Mouse (Mus musculus) heart, embryonic 10.5 days (tissue): Measurements from ENCODE around the gene Tmem209. TPM values are rescaled to one million over a fixed set of nuclear protein-coding genes. Genes with fewer than 3 reads are reported as not detected.

Experiments
- DNase-seq: peaks from one replicate; pipeline ENCODE4 v3.0.0-alpha.2; 2017; ENCODE audit warnings: low spot score
- H3K27ac ChIP-seq: fragments of 300-500 bp; sonication (generic); 2 replicates; pipeline ENCODE4 v1.5.1; 2016; ENCODE audit warnings: mild to moderate bottlenecking
- H3K27me3 ChIP-seq: fragments of 300-500 bp; sonication (generic); 2 replicates; pipeline ENCODE4 v1.6.1; 2016; ENCODE audit warnings: mild to moderate bottlenecking; ENCODE audit not compliant: poor library complexity, insufficient read depth, severe bottlenecking
- H3K36me3 ChIP-seq: fragments of 300-500 bp; sonication (generic); 2 replicates; pipeline ENCODE4 v1.6.1; 2016; ENCODE audit warnings: mild to moderate bottlenecking, moderate library complexity
- H3K4me1 ChIP-seq: fragments of 300-500 bp; sonication (generic); 2 replicates; pipeline ENCODE4 v1.6.1; 2016; ENCODE audit warnings: mild to moderate bottlenecking
- H3K4me3 ChIP-seq: fragments of 300-500 bp; sonication (generic); 2 replicates; pipeline ENCODE4 v1.5.1; 2016; ENCODE audit warnings: mild to moderate bottlenecking, moderate library complexity
- H3K9me3 ChIP-seq: fragments of 300-500 bp; sonication (generic); 2 replicates; pipeline ENCODE4 v1.6.1; 2016; ENCODE audit warnings: mild to moderate bottlenecking, moderate library complexity
- WGBS: fragments of 180-500 bp; shearing (Covaris S2); methylation state at CpG from one replicate; pipeline ENCODE4 v1.1.7; 2016; 5-methylcytosine and 5-hydroxymethylcytosine counted together
- polyA plus RNA-seq: library from polyadenylated mRNA; unstranded; fragments of >200 nt; fragmentation: Nextera tagmentation; extraction: Ambion mirVana; gene quantifications from 2 replicates; pipeline ENCODE4 v1.2.1, GENCODE M21; 2016

Gene Tmem209
- 38.2 and 41.1 TPM in 2 replicates for polyA plus RNA-seq

GRCm38 (mm10) chr6:30509265-30510239 is at the start of gene Tmem209, which contains the start of gene Ssmem1:
TSS of gene Tmem209 (minus strand) at chr6:30509783.
TSS of gene Ssmem1 (plus strand) at chr6:30509849.
- peak within 1 kb of the TSS; percentile 69 for H3K4me3 ChIP-seq
- H3K4me1 ChIP-seq = peaks cover 23% of the 10 kb centered on the region
- DNase-seq = peak; percentile 99
- no peaks in the 10 kb centered on the region for H3K9me3 ChIP-seq
- WGBS = under 1% methylated on average over 37 of the region's 37 CpGs
- H3K36me3 ChIP-seq = peaks cover 20% of the 10 kb centered on the region
- peak within 1 kb of the TSS; percentile 98 for H3K27ac ChIP-seq
- H3K27me3 ChIP-seq = no peaks in the 10 kb centered on the region

- no peaks in the 10 kb centered on the region for H3K36me3 ChIP-seq
These were observed 46.5 kb upstream of the Tmem209 start for GRCm38 (mm10) chr6:30556080-30556479.

GRCm38 (mm10) chr6:30554621-30555170 is 45.1 kb upstream of the Tmem209 start:
- Histone ChIP-seq H3K4me1 (peaks cover 23% of the 10 kb centered on the region), H3K4me3 (no peak overlapping the region), H3K36me3 (0 out of 2 replicates have a peak, but pooled peaks cover 3% of the 10 kb centered on the region), H3K27ac (peak overlapping the region; percentile 13; the same call in 1 of the 2 replicates), H3K9me3 (no peaks in the 10 kb centered on the region), H3K27me3 (no peaks in the 10 kb centered on the region)
- no peak for DNase-seq
- WGBS = 89% methylated on average over 5 of the region's 5 CpGs

More at GRCm38 (mm10) chr6:30556080-30556479, 46.5 kb upstream of the Tmem209 start:
- Histone ChIP-seq H3K27me3 (no peaks in the 10 kb centered on the region), H3K9me3 (no peaks in the 10 kb centered on the region), H3K27ac (peak overlapping the region; percentile 64; the same call in 1 of the 2 replicates), H3K4me3 (no peak overlapping the region), H3K4me1 (peaks cover 23% of the 10 kb centered on the region)
- no peak for DNase-seq
- 9% methylated on average over 7 of the region's 9 CpGs for WGBS

GRCm38 (mm10) chr6:30554092-30554491 is 44.5 kb upstream of the Tmem209 start:
- Histone ChIP-seq H3K9me3 (no peaks in the 10 kb centered on the region), H3K27ac (peak overlapping the region; percentile 36; the same call in 1 of the 2 replicates), H3K36me3 (0 out of 2 replicates have a peak, but pooled peaks cover 3% of the 10 kb centered on the region), H3K4me3 (no peak overlapping the region), H3K27me3 (no peaks in the 10 kb centered on the region), H3K4me1 (peaks cover 28% of the 10 kb centered on the region)
- no peak for DNase-seq
- 88% methylated on average over 5 of the region's 5 CpGs for WGBS

GRCm38 (mm10) chr6:30553381-30554010 is 43.9 kb upstream of the Tmem209 start:
- no peak for DNase-seq
- H3K27ac ChIP-seq = peak overlapping the region; percentile 36; the same call in 1 of the 2 replicates
- 0 out of 2 replicates have a peak, but pooled peaks cover 3% of the 10 kb centered on the region for H3K36me3 ChIP-seq
- H3K9me3 ChIP-seq = no peaks in the 10 kb centered on the region
- no peaks in the 10 kb centered on the region for H3K27me3 ChIP-seq
- H3K4me3 ChIP-seq = no peak overlapping the region
- peaks cover 34% of the 10 kb centered on the region for H3K4me1 ChIP-seq
- 77% methylated on average over 7 of the region's 7 CpGs for WGBS

GRCm38 (mm10) chr6:30552628-30553027 is 43.0 kb upstream of the Tmem209 start:
- peak overlapping the region; percentile 84 for H3K27ac ChIP-seq
- no peak for DNase-seq
- no peak overlapping the region for H3K4me3 ChIP-seq
- 54% methylated on average over 6 of the region's 6 CpGs for WGBS
- no peaks in the 10 kb centered on the region for H3K9me3 ChIP-seq
- peaks cover 43% of the 10 kb centered on the region for H3K4me1 ChIP-seq
- H3K36me3 ChIP-seq = 0 out of 2 replicates have a peak, but pooled peaks cover 3% of the 10 kb centered on the region
- H3K27me3 ChIP-seq = no peaks in the 10 kb centered on the region

- Histone ChIP-seq H3K9me3 (no peaks in the 10 kb centered on the region), H3K27me3 (no peaks in the 10 kb centered on the region), H3K4me3 (peak overlapping the region; percentile 33), H3K4me1 (peaks cover 46% of the 10 kb centered on the region), H3K36me3 (0 out of 2 replicates have a peak, but pooled peaks cover 3% of the 10 kb centered on the region), H3K27ac (peak overlapping the region; percentile 84)
- 32% methylated on average over 23 of the region's 23 CpGs for WGBS
- DNase-seq = no peak
These were observed 42.3 kb upstream of the Tmem209 start for GRCm38 (mm10) chr6:30551644-30552580.

GRCm38 (mm10) chr6:30551193-30551515 is 41.6 kb upstream of the Tmem209 start:
- Histone ChIP-seq H3K27me3 (no peaks in the 10 kb centered on the region), H3K27ac (peak overlapping the region; percentile 44; the same call in 1 of the 2 replicates), H3K4me1 (peaks cover 52% of the 10 kb centered on the region), H3K36me3 (0 out of 2 replicates have a peak, but pooled peaks cover 3% of the 10 kb centered on the region), H3K4me3 (no peak overlapping the region), H3K9me3 (no peaks in the 10 kb centered on the region)
- DNase-seq = no peak

- Histone ChIP-seq H3K4me1 (peaks cover 52% of the 10 kb centered on the region), H3K36me3 (0 out of 2 replicates have a peak, but pooled peaks cover 3% of the 10 kb centered on the region), H3K4me3 (no peak overlapping the region), H3K27ac (peak overlapping the region; percentile 44), H3K27me3 (no peaks in the 10 kb centered on the region), H3K9me3 (no peaks in the 10 kb centered on the region)
- 73% methylated on average over 7 of the region's 7 CpGs for WGBS
- DNase-seq = no peak
These were observed 41.1 kb upstream of the Tmem209 start for GRCm38 (mm10) chr6:30550496-30551192.

- Histone ChIP-seq H3K27me3 (no peaks in the 10 kb centered on the region), H3K4me3 (0 out of 2 replicates have a peak overlapping the region, but pooled peaks have one; percentile 22), H3K4me1 (peaks cover 64% of the 10 kb centered on the region), H3K36me3 (0 out of 2 replicates have a peak, but pooled peaks cover 3% of the 10 kb centered on the region), H3K27ac (peak overlapping the region; percentile 88), H3K9me3 (no peaks in the 10 kb centered on the region)
- 14% methylated on average over 15 of the region's 15 CpGs for WGBS
- DNase-seq = no peak
These were observed 39.7 kb upstream of the Tmem209 start for GRCm38 (mm10) chr6:30549231-30549761.

GRCm38 (mm10) chr6:30547656-30548306 is 38.2 kb upstream of the Tmem209 start:
- DNase-seq = no peak
- no peaks in the 10 kb centered on the region for H3K9me3 ChIP-seq
- 27% methylated on average over 9 of the region's 9 CpGs for WGBS
- H3K27ac ChIP-seq = peak overlapping the region; percentile 88
- no peak overlapping the region for H3K4me3 ChIP-seq
- 0 out of 2 replicates have a peak, but pooled peaks cover 3% of the 10 kb centered on the region for H3K36me3 ChIP-seq
- no peaks in the 10 kb centered on the region for H3K27me3 ChIP-seq
- H3K4me1 ChIP-seq = peaks cover 74% of the 10 kb centered on the region
